Mouse (Mus musculus): ENCODE results near the gene Lrrc8c.

DNA sequence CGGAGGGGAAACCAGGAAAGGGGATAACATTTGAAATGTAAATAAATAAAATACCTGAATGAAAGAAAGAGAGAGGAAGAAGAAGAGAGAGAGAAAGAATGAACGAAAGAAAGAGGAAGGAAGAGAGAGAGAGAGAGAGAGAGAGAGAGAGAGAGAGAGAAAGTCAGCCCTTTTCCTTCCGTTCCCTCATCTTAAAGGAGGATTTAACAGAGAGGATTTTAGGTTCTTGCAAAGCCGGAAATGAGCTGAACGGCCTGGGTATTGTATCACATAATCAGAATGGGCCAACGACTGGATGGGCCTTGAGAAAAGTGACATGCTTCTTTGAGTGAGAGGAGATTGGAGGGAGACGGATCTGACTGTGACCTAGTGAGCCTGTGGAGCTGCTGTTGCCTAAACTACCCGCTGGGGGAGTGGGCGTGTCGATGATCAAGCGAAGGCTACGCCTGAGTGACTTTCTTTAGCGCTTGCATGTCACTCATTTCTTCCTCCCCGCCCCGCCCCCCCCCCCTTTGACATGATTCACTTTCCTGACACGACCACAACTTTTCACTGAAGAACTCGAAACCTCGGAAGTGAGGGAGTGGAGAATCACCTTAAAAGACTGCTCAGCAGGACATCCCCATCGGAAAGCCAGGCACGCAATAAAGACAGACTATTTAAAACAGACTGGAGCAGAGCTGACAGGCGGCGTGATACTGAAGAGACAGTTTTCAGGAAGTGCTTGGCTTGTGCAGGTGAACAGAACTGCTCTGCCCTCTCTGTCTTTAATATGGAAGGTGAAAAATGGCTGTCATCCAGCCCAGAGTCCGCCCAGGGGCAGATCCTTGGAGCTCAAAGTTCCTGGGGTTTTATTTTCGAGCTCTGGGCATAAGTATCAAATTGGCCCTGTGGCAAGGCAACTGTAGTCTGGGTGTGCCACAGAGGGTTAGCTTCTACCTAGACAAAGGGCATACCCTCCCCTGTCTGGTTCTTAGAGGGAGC lies 24.0 kb upstream of the Lrrc8c start:
- TF ChIP-seq CTCF (IDR thresholded peaks at IDR 0.05; ENCODE audit: low read depth) (peak; percentile 71), EP300 (IDR thresholded peaks at IDR 0.05; ENCODE audit: low read depth) (no peak)

Measured in liver, embryonic 14.5 days (tissue).